ENCODE assay signal across 16 mouse cellular contexts in genomic region chr6:111256939-111257338, GRCm38 (mm10).
A peak's percentile ranks its signal among the peaks of the same experiment; 100 is the strongest.
DNase-seq lines count a peak whose midpoint lies in the region; ATAC-seq and TF ChIP-seq lines count a peak whose summit lies in the region.
"Had no signal": no experiment of that assay in that cellular context is flagged by ENCODE, and none has a peak within 500 bp of the region (broad histone marks: within the 10 kb centered on the region; RNA-seq: fewer than 3 reads in every experiment).

No protein-coding gene starts in this region.

- no peaks in the 10 kb centered on the region for H3K9me3 ChIP-seq in forebrain, embryonic 16.5 days (ENCODE audit: control insufficient read depth, low read length)
- no peaks in the 10 kb centered on the region for H3K9me3 ChIP-seq in forebrain, embryonic 12.5 days
- H3K9me3 ChIP-seq in neural tube, embryonic 13.5 days = no peaks in the 10 kb centered on the region
- no peaks in the 10 kb centered on the region for H3K9me3 ChIP-seq in kidney, postnatal 0 days (replicated peaks; ENCODE audit: low read length)
- H3K9me3 ChIP-seq: heart, embryonic 12.5 days; hindbrain, embryonic 13.5 days; midbrain, embryonic 10.5 days had no signal

- H3K27me3 ChIP-seq in forebrain, embryonic 16.5 days (replicated peaks; ENCODE audit: control insufficient read depth, insufficient read depth, low read length) = no peaks in the 10 kb centered on the region
- no peaks in the 10 kb centered on the region for H3K27me3 ChIP-seq in forebrain, embryonic 12.5 days
- no peaks in the 10 kb centered on the region for H3K27me3 ChIP-seq in neural tube, embryonic 13.5 days
- H3K27me3 ChIP-seq in kidney, postnatal 0 days (ENCODE audit: insufficient read depth, low read length) = no peaks in the 10 kb centered on the region
- H3K27me3 ChIP-seq: heart, embryonic 12.5 days; hindbrain, embryonic 13.5 days had no signal

- WGBS in forebrain, embryonic 16.5 days = 80% methylated on average over 3 of the region's 3 CpGs
- 76% methylated on average over 3 of the region's 3 CpGs for whole genome bisulfite sequencing in forebrain, embryonic 12.5 days
- WGBS in neural tube, embryonic 13.5 days = 76% methylated on average over 3 of the region's 3 CpGs
- WGBS in kidney, postnatal 0 days = 63% methylated on average over 3 of the region's 3 CpGs

- peak; percentile 40; the same call in 1 of the 2 replicates for ATAC-seq in forebrain, embryonic 16.5 days
- ATAC-seq in forebrain, embryonic 12.5 days (ENCODE audit: low FRiP score) = no peak
- peak; percentile 15; the same call in 1 of the 2 replicates for ATAC-seq in neural tube, embryonic 13.5 days (ENCODE audit: low read depth)
- ATAC-seq in kidney, postnatal 0 days (replicated peaks; ENCODE audit: low FRiP score, low read depth) = no peak
- ATAC-seq: inflammation-experienced regulatory T-cells, adult 6 months had no signal

- H3K4me1 ChIP-seq in forebrain, embryonic 16.5 days (replicated peaks; ENCODE audit: control insufficient read depth, insufficient read depth, low read length) = no peaks in the 10 kb centered on the region
- H3K4me1 ChIP-seq in forebrain, embryonic 12.5 days = no peaks in the 10 kb centered on the region
- H3K4me1 ChIP-seq in neural tube, embryonic 13.5 days (replicated peaks) = no peaks in the 10 kb centered on the region
- no peaks in the 10 kb centered on the region for H3K4me1 ChIP-seq in kidney, postnatal 0 days (replicated peaks; ENCODE audit: insufficient read depth, low read length)
- H3K4me1 ChIP-seq: heart, embryonic 12.5 days; hindbrain, embryonic 13.5 days; midbrain, embryonic 10.5 days had no signal

- no peak overlapping the region for H3K27ac ChIP-seq in forebrain, embryonic 16.5 days (ENCODE audit: low read length)
- no peak overlapping the region for H3K27ac ChIP-seq in forebrain, embryonic 12.5 days
- no peak overlapping the region for H3K27ac ChIP-seq in neural tube, embryonic 13.5 days (replicated peaks)
- H3K27ac ChIP-seq in kidney, postnatal 0 days = no peak overlapping the region
- H3K27ac ChIP-seq: hindbrain, embryonic 13.5 days; midbrain, embryonic 10.5 days had no signal

- no peak for TF ChIP-seq CTCF in kidney, postnatal 0 days (IDR thresholded peaks at IDR 0.05; ENCODE audit: low read depth)

- no peaks in the 10 kb centered on the region for H3K36me3 ChIP-seq in forebrain, embryonic 16.5 days (ENCODE audit: control insufficient read depth, insufficient read depth)
- no peaks in the 10 kb centered on the region for H3K36me3 ChIP-seq in forebrain, embryonic 12.5 days (replicated peaks)
- no peaks in the 10 kb centered on the region for H3K36me3 ChIP-seq in neural tube, embryonic 13.5 days
- no peaks in the 10 kb centered on the region for H3K36me3 ChIP-seq in kidney, postnatal 0 days (ENCODE audit: insufficient read depth, low read length)
- H3K36me3 ChIP-seq: heart, embryonic 12.5 days; hindbrain, embryonic 13.5 days; midbrain, embryonic 10.5 days had no signal

- DNase-seq in neural tube, embryonic 10.5 days (ENCODE audit: extremely low spot score, low spot score) = no peak
- peak; percentile 75 for DNase-seq in kidney, postnatal 0 days (ENCODE audit: low spot score)
- DNase-seq in right cerebral cortex, adult 18-20 months = no peak
- no peak for DNase-seq in cerebellum, postnatal 10 days
- DNase-seq: adrenal gland, adult 2 months; cerebellum, adult 9-10 months; lung, adult 2 months; lung, postnatal 36 days; thymus, postnatal 25 days had no signal

- H3K4me3 ChIP-seq in forebrain, embryonic 16.5 days (replicated peaks; ENCODE audit: low read length) = no peak overlapping the region
- no peak overlapping the region for H3K4me3 ChIP-seq in forebrain, embryonic 12.5 days (replicated peaks)
- no peak overlapping the region for H3K4me3 ChIP-seq in neural tube, embryonic 13.5 days
- no peak overlapping the region for H3K4me3 ChIP-seq in kidney, postnatal 0 days (replicated peaks; ENCODE audit: low read depth, low read length)
- H3K4me3 ChIP-seq: heart, embryonic 12.5 days; hindbrain, embryonic 13.5 days; midbrain, embryonic 10.5 days had no signal

- H3K9ac ChIP-seq in forebrain, embryonic 16.5 days (replicated peaks; ENCODE audit: low read depth, low read length) = no peak overlapping the region
- no peak overlapping the region for H3K9ac ChIP-seq in forebrain, embryonic 12.5 days
- no peak overlapping the region for H3K9ac ChIP-seq in neural tube, embryonic 13.5 days
- no peak overlapping the region for H3K9ac ChIP-seq in kidney, postnatal 0 days (ENCODE audit: low read depth, low read length)
- H3K9ac ChIP-seq: heart, embryonic 12.5 days; hindbrain, embryonic 13.5 days had no signal

- no peak overlapping the region for H3K4me2 ChIP-seq in forebrain, embryonic 16.5 days (ENCODE audit: low read length)
- no peak overlapping the region for H3K4me2 ChIP-seq in forebrain, embryonic 12.5 days
- H3K4me2 ChIP-seq in neural tube, embryonic 13.5 days = no peak overlapping the region
- H3K4me2 ChIP-seq in kidney, postnatal 0 days (ENCODE audit: low read length) = no peak overlapping the region
- H3K4me2 ChIP-seq: heart, embryonic 12.5 days; hindbrain, embryonic 13.5 days had no signal

Comparison
In these comparisons a context has a peak if more than half of its experiments do, and no peak if none do; other contexts are left out.
1. ATAC-seq: peak in forebrain, embryonic 16.5 days (single experiment) and neural tube, embryonic 13.5 days (single experiment); none in forebrain, embryonic 12.5 days (single experiment) and kidney, postnatal 0 days (single experiment).